Mouse (Mus musculus) gastrocnemius, postnatal 4 days (tissue): ENCODE measurements around the gene Akap13. TPM values are rescaled to one million over a fixed set of nuclear protein-coding genes. Genes with fewer than 3 reads are reported as not detected.
"Not testable (repeated sequence)": the region's sequence is repeated elsewhere in the genome, so short reads cannot be mapped to it uniquely, and the experiment has no call there.

Experiments
- DNase-seq, 2 experiments: peaks; one replicate each; pipeline ENCODE4 v3.0.0; 2021 to 2022; ENCODE audit warnings: low spot score in 2 of 2, mixed read lengths in 2 of 2
- total RNA-seq, 2 experiments: library from RNA; stranded (reverse); gene quantifications; 2 replicates each; pipeline ENCODE4 v1.2.3; 2021

Gene Akap13
- total RNA-seq, 2 experiments from 2014 or later: 88.7 to 102 TPM

DNA sequence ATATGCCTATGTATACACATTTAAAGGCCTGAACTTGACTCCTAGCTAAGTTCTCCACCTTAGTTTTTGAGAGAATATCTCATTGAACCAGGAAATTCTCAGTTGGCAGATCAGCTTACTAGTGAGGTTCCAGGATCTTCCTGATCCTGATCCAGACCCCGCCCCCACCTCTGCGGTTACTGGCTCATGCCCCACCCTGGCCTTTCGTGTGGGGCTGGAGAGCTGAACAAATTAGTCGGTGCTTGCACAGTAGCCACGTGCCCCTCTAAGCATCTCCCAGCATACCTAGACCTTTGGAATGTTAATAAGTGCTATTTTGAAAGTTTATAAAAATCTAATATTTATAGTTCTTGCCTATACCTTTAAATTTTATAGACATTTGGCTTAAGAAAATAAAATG is 139.5 kb downstream of the Akap13 start:
- DNase-seq: no peak

DNA sequence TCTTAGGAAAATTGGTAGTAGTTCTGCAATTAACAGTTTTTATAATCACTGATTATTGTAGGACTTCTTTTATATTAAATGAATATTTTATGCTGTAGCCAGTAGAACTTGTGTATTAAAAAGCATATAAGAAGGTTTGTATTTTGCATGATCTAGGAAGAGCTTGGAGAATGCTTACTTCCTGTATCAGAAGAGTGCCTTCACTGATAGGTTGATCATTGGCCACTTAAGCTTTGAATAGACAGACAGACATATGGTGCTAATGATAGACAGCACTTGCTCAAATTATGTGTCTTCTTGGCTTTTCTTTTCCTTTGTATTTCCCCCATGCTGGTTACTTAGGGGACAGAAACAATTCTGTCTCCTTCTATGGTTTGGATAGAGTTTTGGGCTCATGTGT is 139.9 kb downstream of the Akap13 start:
- DNase-seq: no peak

DNA sequence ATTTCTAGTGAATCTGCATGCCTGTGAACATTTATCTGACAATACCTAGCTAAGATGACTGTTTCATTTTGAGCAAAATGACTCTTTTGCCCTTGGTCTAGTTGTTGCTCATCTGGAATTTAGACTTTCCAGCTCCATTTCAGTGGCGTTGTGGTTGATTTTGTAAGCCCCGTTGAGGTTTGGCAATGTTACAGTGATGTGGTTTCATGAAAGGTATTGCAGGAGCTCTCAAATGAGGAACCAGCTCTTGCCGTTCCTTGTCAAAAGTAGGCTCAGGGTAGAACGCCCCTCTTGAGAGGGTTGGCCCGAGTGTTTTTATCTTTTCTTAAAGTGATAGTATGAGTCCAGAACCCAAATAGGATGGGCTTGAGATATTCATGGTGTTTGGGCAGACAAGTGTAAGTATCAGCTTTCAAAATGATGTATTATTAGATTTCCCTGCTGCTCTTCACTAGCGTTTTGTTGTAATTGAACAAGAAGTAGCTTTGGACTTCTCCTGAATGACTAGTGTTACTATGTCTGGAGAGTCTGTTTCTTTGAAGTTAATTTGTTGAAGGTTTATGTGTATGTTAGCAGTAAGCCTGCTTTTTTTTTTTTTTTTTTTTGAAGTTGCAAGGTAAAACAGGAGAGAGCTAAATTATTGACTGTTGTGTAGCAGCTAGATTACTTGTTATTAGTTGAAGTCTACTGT is 140.9 kb downstream of the Akap13 start:
- no peak for DNase-seq

DNA sequence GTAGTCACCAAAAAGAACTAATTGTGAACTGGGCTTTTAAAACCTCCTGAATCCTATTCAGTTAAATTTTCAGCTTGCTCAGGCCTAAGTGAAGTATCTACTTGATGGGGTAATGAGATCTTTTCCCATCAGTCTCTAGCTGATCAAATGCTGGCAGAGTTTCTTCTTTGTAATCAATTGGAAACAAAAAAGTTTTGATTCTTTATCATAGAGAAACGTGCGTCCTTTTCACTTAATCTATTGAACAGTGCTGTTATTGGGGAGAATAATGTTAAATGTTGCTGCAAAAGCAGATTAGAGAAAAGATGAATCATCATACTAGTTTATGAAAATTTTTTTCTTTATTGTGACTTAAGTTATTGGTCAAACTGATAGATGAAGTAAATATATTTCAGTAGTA is 142.5 kb downstream of the Akap13 start:
- DNase-seq: no peak

DNA sequence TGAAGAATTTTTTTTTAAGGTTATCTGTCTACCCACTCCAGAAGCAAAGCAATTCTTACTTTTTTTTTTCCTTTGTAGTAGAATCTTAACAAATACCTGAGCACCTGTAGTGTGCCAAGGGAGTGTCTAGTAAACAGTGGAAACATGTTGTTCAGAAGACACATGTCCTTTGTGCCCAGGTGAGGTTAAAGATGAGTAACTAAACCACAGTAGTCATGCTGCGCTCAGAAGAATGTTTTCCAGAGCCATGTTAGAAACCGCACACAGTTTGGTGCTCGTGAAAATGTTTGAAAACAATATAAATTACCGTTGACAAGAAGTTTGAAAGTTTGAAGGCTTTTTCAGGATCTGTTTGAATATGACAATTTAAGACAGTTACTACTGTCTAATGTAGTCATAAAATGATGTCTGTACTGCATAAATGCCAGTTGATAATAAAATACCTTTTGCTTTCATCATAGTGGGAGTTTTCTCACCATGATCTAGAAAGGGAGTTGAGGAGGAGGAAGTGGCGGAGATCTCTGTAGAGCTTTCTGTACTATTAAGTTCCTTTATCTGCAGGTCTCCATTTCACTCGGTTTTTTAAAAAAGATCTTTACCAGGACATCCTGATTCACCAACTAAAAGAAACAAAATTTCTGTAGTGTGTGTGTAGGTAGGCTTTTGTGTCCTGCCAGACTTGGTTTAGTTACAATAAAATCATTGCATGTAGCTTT is 145.2 kb downstream of the Akap13 start:
- no peak for DNase-seq

DNA sequence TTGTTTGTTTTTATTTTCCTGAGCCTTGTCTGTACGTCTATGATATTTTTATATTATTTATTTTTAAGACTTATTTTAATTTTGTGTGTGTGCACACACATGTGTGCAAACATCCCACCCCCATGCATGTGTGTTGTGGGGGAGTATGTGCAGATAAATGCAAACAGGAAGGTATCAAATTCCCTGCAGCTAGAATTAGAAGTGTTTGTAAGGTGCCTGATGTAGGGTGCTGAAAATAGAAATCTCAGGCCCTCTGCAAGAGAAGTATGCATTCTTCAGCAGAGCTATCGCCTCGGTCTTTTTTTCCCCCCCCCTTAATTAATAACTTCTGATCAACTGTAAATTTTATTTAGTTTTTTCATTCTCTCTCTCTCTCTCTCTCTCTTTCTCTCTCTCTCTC is 151.9 kb downstream of the Akap13 start:
- no peak for DNase-seq

DNA sequence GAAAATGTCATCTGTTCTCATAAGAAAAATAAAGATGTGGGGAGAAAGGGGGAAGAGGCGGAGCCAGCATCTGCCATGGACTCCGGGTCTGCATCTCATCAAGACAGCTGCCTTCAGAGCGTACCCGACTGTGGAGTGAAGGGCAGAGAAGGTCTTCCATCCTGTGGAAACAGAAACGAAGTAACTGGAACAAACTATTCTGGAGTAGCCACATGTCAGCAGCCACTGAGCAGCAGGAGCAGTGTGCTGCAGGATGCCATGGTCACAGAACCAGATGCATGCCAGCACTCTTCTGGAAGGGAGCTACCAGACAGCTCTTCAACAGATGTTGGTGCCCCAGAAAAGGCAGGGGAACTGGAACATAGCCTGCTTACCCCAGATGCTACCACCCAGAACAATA is 153.4 kb downstream of the Akap13 start:
- no peak for DNase-seq

DNA sequence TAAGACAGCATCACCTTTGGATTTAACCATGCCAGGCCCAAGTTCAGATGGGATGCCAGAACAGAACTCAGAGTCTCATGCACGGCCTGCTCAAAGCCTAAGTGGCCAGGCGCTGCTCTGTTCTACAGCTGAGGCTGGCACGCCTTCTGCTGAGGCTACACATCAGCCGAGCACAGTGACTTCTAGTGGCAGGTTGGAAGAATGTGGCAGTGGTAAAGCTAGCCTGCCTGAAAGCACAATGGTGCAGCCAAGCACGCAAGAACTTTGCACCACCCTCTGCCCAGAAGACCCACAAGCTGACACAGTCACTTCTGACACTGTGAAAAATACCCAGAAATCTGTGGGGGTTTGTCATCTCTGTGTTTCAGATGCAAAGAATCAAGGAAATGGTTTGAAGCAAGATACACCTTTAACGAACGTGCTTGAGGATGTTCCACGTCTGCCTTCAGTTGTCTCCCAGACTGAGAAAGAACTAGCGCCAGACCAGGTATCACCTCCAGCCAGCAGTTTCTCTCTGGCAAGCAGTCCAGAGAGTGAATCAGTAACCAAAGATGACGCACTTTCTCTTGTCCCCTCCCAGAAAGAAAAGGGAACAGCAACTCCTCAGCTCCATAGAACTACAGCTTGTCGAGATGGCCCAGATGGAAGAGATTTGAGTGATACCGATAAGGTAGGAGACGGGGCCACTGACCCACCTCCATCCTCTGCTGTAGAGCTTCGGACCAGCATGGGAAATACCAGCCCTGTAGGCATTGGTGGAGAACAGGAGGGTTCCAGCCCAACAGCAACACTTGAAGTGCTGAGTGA is 154.3 kb downstream of the Akap13 start:
- no peak for DNase-seq

DNA sequence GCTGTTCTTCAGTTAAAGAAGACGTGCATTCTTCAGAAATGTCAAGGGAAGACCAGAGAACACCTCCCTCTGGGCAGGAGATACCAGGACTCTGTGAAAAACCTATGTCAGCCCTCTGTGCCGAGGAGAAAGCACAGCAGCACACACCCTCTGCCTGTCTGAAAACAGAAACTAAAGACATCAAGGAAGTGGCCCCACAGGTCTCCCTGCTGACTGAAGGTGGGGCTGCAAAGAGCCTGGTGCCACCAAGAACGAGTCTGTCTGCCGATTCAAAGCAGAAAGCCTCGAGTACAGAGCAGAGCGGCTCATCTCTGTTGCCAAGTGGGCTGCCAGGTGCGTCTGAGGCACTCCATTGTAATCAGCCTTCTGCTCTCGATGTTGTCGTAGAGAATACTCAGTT is 155.1 kb downstream of the Akap13 start:
- no peak for DNase-seq

DNA sequence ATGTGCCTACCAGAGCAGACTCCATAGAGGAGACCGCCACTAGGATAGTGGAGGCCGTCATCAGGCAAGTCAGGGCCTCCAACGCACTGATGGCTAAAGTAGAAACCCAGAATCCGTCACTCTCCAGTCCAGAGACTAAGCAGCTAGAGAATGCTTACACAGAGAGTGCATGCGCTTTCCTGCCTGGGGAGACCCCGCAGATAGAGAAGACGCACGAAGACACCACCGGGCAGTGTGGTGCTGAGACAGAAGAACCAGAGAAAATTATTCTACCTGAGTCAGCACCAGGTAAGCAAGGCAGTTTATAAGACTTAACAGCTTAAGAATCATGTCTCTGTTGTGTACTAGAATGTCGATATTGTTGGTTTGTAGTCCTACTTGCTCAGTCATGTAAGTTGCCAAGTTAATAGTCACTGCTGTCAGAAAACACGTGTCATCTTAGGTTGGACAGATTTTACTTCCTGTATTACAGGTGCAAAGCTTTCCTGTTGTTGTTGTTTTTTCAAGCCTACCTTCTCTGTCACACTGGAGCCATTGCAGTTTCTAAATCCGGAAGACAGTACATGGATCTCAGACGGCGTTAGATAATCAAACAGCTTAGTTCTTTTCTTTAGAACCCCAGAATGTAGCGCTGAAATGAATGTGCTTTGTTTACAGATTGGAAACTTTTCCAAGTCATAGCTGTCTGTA is 156.1 kb downstream of the Akap13 start:
- DNase-seq: no peak

DNA sequence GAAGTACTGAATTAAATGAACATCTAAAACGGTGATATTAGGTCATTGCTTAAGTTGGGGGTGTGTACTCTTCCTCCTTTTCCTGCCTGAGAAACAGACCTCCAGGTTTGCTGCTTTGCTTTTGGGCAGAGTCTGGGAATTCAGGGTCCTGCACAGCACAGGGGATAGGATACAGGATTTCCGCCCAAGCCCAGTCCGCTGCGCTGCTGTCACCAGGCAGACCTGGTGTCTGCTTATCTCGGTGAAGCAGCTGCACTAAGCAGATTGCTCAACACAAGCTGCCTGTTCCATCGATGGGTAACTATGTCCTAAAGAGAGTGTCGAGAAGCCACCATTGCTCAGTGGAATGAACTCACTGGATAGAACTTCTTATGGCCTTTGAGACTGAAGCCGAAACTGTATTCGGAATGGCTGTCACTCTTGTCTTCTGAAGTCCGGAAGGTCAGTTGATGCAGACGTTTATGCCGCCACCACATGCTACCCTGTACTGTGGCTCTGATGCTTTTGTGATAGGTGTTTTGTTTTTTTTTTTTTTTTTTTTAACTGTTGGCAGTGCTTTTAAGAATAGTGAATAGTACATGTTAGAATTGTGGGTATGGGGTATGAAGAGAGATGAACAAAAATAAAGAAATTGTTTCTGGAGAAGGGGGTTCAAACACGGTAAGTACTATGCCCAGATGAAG is 156.8 kb downstream of the Akap13 start:
- DNase-seq: no peak

DNA sequence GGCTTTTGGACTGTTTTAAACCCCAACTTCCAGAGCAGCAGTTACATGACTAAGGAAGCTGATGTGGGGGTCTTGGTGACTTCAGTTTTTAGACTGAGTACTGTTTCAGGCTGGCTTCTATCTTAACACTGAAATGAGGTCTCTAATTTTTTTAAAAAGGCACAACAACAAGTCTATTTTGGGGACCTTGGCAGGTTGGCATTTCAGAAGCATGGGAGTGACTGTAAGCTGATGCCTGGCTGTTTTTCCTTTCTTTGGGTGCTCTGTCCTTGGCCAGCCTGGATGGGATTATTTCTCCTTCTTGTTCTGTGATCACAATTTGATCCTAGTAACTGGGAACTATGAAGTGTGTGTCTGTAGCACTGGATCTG is 157.3 kb downstream of the Akap13 start:
- DNase-seq: no peak

DNA sequence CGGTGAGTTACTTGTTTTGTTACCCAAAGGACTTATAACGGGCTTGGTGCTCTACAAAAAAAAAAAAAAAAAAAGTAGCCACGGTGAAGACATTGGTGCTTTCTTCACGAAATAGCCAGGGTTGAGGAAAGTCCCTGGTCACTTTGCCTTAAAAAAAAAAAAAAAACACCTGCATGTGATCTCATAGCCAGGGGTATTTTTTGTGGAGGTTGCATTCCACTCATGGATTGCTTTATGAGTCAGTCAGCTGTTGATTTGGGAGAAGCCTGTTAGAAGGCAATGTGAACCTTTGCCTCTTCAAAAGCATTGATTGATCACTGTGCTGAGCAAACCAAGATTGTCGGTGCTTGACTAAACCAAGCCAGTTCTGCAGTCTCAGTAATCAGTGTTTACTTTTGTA is 157.9 kb downstream of the Akap13 start:
- no peak for DNase-seq

DNA sequence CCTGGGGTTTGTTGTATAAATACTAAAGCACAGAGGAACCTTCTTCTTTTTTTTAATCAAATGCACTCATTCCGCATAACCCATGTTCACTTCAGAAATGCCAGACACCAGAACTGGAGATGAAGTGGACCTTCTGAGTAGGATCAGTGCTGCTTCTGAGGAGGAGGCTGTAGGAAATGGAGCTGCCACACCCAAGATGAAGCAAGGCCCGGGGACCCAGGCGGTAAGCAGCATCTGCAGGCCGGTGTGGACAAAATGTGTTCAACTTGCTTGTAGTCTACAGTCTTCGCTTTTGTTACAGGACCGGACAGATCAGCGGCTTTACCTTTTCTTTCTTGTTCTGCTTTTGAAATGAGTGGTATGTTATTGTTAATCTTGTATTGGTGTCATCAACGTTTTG is 159.5 kb downstream of the Akap13 start:
- DNase-seq: no peak

DNA sequence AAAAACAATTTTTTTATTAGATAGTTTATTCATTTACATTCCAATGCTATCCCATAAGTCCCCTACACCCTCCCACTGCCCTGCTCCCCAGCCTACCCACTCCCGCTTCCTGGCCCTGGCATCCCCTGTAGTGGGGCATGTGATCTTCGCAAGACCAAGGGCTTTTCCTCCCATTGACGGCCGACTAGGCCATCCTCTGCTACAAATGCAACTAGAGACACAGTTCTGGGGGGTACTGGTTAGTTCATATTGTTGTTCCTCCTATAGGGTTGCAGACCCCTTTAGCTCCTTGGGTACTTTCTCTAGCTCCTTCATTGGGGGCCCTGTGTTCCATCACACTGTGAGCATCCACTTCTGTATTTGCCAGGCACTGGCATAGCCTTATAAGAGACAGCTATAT is 161.9 kb downstream of the Akap13 start:
- DNase-seq: not testable (repeated sequence)

DNA sequence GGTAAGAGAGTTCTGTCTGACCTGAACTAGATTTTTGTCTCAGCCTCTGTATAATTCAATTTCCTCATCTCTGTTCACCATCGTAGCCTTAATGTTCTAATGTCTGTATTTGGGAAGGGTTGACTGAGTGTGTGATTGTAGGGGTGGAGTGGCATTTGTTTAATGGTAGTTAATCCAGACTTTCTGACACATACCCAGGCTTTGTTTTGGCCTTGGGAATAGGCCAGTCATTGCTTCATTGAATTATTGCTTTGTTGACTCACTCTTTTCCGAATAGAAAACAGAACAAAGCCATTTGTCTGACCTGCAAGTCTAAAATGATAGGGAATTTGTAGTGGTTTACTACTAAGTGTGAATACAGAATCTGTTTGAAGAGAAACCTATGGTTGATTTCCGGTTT is 163.4 kb downstream of the Akap13 start:
- DNase-seq: no peak

DNA sequence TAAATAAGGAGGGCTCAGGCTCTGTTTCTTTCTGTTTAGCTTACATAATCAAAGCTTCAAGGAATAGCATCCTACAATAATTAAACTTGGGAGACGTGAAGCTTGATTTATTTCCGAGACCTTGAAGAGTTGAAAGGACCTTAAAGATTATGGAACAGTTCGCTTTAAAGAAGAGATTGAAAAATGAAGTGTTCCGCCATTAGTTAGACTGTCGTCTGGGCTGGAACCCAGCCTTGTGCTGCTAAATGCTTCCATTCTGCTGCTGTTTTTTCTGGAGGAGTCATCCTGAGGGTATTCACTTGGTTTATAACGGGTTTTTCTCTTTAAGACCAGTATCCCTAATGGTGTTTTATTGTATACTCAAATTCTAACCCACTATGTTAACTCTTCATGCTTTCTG is 164.5 kb downstream of the Akap13 start:
- DNase-seq: no peak

DNA sequence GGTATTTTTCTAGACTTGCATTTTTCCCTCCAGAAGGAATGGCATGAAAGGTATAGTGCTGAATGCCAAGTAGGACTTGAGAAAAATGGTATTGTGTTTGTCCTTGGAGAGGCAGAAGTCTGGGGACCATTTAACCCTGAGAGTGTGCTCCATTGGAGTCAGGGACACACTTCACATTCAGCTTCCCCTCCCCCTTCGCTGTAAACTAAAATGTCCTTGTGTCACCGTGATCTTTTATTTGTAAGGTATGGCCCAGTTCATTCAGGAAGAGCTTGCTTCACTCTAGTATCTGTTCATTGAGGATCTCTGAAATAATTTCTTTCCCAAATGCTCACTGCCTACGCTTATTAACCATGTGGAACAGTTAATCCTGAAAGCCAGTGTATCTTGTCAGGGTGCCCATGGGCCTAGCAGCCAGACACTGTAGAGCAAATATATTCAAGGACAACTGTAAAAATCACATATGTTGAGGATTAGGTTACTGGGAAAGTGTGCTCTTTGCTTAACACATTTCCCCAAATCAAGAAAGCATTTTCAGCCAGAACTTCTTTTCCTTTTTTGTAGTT is 165.1 kb downstream of the Akap13 start:
- no peak for DNase-seq

DNA sequence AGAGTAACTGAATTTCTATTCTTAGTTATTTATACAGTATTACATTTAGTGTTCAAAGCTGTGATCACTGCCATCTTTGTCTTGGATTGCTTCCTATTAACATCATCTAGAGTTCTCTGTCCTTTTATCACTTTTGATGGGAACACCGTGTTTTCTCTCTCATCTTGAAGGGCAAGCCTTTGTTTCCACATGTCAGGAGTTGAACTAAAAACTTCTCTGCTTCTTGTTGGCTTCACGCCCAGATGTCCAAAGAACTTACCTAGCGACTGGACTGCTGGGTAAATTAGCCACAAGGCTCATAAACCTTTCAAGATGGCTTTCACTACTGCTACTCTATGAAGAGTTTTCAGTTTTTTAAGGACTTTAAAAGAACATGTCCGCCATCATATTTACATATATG is 165.6 kb downstream of the Akap13 start:
- no peak for DNase-seq

DNA sequence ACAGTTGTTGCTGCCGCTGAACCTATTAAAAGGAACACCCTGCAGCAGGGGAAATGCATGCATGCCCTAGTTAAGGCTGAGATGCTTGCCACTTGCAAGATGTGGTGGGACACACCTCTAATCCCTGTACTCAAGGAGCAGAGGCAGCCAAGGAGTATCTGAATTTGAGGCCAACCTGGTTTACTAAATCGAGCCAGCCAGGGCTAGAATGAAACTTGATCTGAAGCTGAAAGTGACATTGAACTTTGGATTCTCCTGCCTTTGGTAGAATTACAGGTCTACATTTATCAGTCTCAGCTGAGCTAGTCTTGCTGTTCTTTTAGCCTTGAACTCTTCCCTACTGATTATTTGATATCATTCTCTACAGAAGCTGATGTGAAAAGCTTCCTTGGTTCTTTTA is 172.5 kb downstream of the Akap13 start:
- DNase-seq: no peak

DNA sequence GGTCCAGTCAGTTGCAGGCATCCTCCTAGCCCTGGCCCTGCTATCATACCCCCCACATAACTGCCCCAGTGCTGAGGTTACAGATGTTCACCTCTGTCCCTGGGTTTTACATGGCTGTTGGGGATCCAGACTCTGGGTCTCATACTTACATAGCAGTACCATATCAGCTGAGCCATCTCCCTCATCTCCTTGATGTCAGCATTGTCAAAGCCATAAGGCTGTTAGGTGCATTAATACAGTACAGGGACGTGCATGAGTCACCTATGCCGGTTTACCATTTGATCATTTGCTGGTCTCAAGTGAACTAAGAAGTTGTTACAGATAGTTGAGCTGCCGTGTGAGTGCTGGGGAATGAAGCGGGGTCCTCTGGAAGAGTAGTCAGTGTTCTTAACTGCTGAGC is 174.3 kb downstream of the Akap13 start:
- DNase-seq: no peak
